10 mouse cellular contexts compared by ENCODE assay signal in genomic region chr14:62342643-62343144, GRCm38 (mm10). TPM values are rescaled to one million over a fixed set of nuclear protein-coding genes. Genes with fewer than 3 reads are reported as not detected.
DNase-seq lines count a peak whose midpoint lies in the region; ATAC-seq and TF ChIP-seq lines count a peak whose summit lies in the region.
"Had no signal": no experiment of that assay in that cellular context is flagged by ENCODE, and none has a peak within 500 bp of the region (broad histone marks: within the 10 kb centered on the region; RNA-seq: fewer than 3 reads in every experiment).

No protein-coding gene starts in this region.

- WGBS in heart, embryonic 12.5 days, result 45% methylated on average over 10 of the region's 10 CpGs

- H3K9ac ChIP-seq in heart, embryonic 12.5 days, result no peak overlapping the region; the same call in 1 of the 2 replicates

- TF ChIP-seq CTCF in gastrocnemius, adult 2 months (IDR thresholded peaks at IDR 0.05), result no peak
- no peak for TF ChIP-seq CTCF in bone marrow macrophage, adult 2 months (IDR thresholded peaks at IDR 0.05; ENCODE audit: low read depth, low read length)

- H3K27ac ChIP-seq in gastrocnemius, adult 2 months, result peak overlapping the region; percentile 58
- peak overlapping the region; percentile 66 for H3K27ac ChIP-seq in bone marrow macrophage, adult 2 months (ENCODE audit: insufficient read depth, low read depth, low read length)
- H3K27ac ChIP-seq in heart, embryonic 12.5 days (ENCODE audit: poor library complexity, severe bottlenecking), result peak overlapping the region; percentile 57; the same call in 1 of the 2 replicates

- peaks cover 37% of the 10 kb centered on the region for H3K4me1 ChIP-seq in bone marrow macrophage, adult 2 months (ENCODE audit: control insufficient read depth, insufficient read depth, low read length)
- peaks cover 39% of the 10 kb centered on the region for H3K4me1 ChIP-seq in heart, embryonic 12.5 days (replicated peaks)

- intact Hi-C loops in gastrocnemius, adult 2 months (cut with DNase I), result no loop called here

- no peak for ATAC-seq in heart, embryonic 12.5 days (ENCODE audit: insufficient number of reproducible peaks, low FRiP score)
- no peak for ATAC-seq in frontal cortex, adult (ENCODE audit: low TSS enrichment)

- TF ChIP-seq POLR2A in bone marrow macrophage, adult 2 months (IDR thresholded peaks at IDR 0.05; ENCODE audit: borderline replicate concordance, low read depth, low read length), result no peak

- H3K4me2 ChIP-seq in heart, embryonic 12.5 days, result peak overlapping the region; percentile 35

- H3K27me3 ChIP-seq in heart, embryonic 12.5 days (replicated peaks), result no peaks in the 10 kb centered on the region

- peak; percentile 37 for DNase-seq in gastrocnemius, adult 2 months
- no peak for DNase-seq in gastrocnemius, postnatal 10 days
- DNase-seq in lung, postnatal 10 days, result peak; percentile 42
- no peak for DNase-seq in adipocyte (ENCODE audit: low spot score)
- DNase-seq in natural killer cell, adult 2 months (ENCODE audit: low spot score in 2 of 2), result no peak

- H3K9me3 ChIP-seq in heart, embryonic 12.5 days (replicated peaks), result no peaks in the 10 kb centered on the region

- H3K4me3 ChIP-seq in gastrocnemius, adult 2 months, result peak overlapping the region; percentile 38; the same call in 1 of the 2 replicates
- H3K4me3 ChIP-seq in bone marrow macrophage, adult 2 months (ENCODE audit: insufficient read depth, low read length), result no peak overlapping the region
- no peak overlapping the region for H3K4me3 ChIP-seq in heart, embryonic 12.5 days

- peaks cover 4% of the 10 kb centered on the region for H3K36me3 ChIP-seq in heart, embryonic 12.5 days

RNA-seq across cellular contexts. Expression of gene Dleu7, which starts 49.8 kb away (rescaled TPM):
- not detected for total RNA-seq in gastrocnemius, adult 2 months (2021)
- total RNA-seq in gastrocnemius, postnatal 10 days (2021), result under 1 TPM; 0.31 to 0.45 TPM
- not detected in 2 replicates for polyA plus RNA-seq in bone marrow macrophage, adult 2 months (2012; ENCODE audit: insufficient read depth, insufficient read length, missing spikeins)
- polyA plus RNA-seq in heart, embryonic 12.5 days (2016; fragmentation: Nextera tagmentation; extraction: Ambion mirVana), result 1.4 and 1.7 TPM in 2 replicates
- total RNA-seq: neutrophil, adult 5-6 weeks had no signal
- polyA plus RNA-seq: C2C12 had no signal

RNA-seq across cellular contexts. Expression of gene Rnaseh2b, which starts 50.3 kb away (rescaled TPM):
- 1 to 10 TPM; 4.2 to 6.4 TPM for total RNA-seq in gastrocnemius, adult 2 months (2021)
- 10 to 100 TPM in 1 of 2 experiments, 1 to 10 TPM in 1; 8.8 to 11.7 TPM for total RNA-seq in gastrocnemius, postnatal 10 days (2021)
- 20.7 and 32.1 TPM in 2 replicates for polyA plus RNA-seq in bone marrow macrophage, adult 2 months (2012; ENCODE audit: insufficient read depth, insufficient read length, missing spikeins)
- 69.1 and 76.0 TPM in 2 replicates for polyA plus RNA-seq in heart, embryonic 12.5 days (2016; fragmentation: Nextera tagmentation; extraction: Ambion mirVana)

Comparison
In these comparisons a context has a peak if more than half of its experiments do, and no peak if none do; other contexts are left out.
1. DNase-seq: peak in gastrocnemius, adult 2 months (single experiment) and lung, postnatal 10 days (single experiment); none in gastrocnemius, postnatal 10 days (single experiment), adipocyte (single experiment) and natural killer cell, adult 2 months (0 of 2).
2. Peak in every context shown above with its lines, with median percentiles within 50 percentile points of each other: H3K27ac ChIP-seq.